Mouse (Mus musculus): ENCODE measurements around the gene Hpse.

Gene Hpse

DNA sequence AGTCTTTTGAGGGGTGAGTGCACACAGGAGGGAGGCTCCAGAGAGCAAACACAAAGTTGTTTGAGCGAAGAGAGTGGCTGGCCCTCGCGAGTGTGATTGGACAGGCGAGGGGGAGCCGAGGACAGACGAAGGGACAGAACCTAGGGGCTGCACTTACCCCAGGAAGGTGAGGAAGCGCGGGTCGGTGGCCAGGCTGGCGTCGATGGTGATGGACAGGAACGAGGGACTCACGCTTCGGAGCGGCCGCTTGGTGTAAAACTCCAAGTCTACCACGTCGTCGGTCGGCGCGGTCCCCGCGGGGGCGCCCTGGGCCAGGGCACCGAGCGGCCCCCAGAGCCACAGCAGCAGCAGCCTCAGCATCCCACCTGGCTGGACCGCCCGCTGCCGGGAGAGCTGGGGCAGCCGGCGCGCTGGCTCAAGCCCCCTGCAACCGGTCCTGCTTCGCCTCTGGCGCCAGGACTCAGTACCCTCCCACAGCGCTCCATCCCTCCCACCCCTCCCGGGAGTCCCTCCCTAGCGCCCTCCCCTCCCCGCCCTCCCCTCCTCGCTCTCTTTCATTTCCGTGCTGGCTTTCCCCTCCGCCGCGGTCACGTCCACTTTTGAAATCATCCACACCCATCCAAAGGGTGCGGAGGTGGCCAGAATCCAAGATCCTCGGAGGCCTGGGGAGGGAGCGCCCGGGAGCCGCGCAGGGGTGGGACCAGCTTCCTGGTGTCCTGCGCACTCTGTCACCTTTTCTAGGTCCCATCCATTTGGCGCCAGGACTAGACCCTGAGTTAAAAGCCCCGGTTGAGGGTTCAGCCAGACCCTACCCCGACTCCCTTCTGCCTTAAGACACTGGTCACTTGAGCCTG, at the start of gene Hpse:
TSS of gene Hpse (minus strand) at position 482 of the 854 bp plus-strand sequence.
- no peak for DNase-seq (ENCODE audit: low spot score)

DNA sequence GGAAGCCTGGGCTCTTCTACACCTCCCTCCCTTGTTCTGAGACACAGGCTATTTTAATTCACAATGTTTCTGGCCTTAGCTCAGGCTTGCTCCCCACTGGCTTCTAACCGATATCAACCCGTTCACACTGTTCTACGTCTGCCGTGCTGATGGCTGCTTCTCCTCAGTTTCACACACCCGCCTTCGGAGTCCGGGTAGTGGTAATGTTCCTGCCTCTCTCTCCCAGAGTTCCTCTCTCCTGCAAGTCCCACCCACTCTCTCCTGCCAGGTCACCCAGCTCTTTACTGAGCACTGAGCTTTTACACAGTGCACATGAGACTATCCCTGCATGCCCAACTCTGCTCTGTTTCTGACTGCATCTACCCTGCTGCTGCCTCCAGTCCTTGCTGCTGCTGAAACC, 46.5 kb upstream of the Hpse start:
- no peak for DNase-seq (ENCODE audit: low spot score)

DNA sequence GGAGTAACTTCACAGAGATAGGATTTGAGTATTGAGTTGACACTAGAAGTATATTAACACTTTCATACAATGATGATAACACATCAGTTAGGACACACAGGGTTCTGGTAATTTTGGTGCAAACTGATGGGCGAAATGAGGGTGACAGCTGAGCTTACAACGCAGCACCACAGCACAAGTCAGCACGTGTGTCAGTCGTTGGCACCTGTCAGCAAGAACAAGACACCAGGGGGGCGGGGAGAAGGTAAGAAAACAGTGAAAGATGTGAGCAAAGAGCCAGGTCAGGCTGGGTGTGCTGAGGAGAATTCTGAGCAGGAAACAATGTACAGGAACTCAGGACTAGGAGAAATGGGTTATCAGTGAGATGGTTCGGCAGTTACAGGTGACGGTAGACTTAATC, 42.2 kb upstream of the Hpse start:
- DNase-seq (ENCODE audit: low spot score): no peak

DNA sequence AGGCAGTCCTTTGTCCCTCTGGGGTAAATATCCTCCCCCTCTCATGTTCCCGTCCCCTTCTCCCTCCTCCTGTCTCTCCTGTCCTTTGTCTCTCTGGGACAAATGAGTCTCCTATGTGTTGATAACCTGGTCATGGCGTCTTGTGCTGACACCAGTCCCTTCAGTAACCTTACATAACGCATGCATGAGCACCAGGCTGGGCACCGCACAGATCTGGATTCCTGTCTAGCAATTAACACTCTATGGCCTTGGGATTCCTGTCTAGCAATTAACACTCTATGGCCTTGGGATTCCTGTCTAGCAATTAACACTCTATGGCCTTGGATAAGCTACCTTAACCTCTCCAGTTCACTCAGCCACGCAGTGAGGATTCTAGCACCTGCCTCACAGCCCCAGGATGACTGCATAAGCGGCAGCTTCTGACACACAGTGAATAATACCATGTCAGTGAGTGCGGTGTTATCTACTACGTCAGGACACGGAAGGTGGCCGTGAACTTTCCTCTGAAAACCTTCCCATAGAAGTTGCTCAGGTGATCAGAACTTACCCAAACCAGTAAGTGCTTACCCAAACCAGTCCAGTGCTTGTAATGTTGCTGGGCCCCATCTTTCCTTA, 40.6 kb upstream of the Hpse start:
- DNase-seq (ENCODE audit: low spot score): no peak

DNA sequence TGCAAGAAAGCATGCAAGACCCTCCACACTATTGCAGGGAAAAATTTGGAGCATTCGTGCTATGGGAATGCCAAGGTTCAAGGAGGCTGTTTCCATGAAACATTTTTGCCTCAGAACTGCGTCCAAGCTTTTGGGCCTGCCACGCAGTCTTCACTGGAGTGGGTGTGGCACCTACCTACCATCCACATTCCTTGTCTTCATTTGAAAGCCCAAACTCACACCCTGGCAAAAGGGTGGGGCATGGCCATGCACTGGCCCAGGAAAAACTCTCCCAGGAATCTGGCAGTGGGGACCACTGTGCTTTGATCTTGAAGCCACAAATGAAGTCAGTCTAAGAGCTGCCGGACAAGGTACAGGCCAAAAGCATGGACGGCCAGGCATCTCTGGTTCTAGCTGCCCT, 38.6 kb upstream of the Hpse start:
- no peak for DNase-seq (ENCODE audit: low spot score)

DNA sequence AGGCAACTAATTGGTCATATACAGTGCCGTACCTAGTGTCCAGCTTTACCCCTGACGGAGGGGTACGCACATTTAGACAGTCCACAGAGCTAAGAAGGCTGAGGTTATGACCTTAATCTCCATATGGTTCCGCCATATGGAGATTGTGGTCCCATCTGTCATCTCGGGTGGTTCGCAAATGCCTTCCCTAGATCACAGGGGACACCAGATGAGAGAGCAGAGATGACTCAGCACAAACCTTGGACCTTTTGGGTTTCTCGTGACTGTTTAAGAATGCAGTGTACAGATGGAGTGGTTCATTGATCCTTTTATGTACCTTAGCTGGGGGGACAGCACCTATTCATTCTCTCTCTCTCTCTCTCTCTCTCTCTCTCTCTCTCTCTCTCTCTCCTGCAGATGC, 33.9 kb upstream of the Hpse start:
- no peak for DNase-seq (ENCODE audit: low spot score)

DNA sequence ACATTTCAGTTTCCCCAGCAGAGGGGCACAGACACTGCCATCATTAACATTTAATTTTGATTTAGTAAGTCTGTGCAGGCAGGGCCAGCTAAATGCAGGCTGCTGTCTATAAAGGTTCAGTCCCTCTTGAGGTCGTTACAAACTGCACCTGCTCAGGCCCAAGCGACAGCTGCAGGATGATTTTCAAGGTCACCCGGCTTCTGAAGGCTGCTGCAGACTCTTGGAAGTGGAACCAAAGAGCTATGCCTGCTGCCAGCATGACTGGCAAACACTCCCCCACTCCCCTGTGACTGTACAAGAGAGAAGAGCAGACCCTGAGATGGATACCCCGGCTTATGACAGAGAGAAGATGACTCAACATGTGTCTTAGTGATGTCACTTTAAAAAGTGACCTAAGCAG, 32.1 kb upstream of the Hpse start:
- DNase-seq (ENCODE audit: low spot score): no peak

DNA sequence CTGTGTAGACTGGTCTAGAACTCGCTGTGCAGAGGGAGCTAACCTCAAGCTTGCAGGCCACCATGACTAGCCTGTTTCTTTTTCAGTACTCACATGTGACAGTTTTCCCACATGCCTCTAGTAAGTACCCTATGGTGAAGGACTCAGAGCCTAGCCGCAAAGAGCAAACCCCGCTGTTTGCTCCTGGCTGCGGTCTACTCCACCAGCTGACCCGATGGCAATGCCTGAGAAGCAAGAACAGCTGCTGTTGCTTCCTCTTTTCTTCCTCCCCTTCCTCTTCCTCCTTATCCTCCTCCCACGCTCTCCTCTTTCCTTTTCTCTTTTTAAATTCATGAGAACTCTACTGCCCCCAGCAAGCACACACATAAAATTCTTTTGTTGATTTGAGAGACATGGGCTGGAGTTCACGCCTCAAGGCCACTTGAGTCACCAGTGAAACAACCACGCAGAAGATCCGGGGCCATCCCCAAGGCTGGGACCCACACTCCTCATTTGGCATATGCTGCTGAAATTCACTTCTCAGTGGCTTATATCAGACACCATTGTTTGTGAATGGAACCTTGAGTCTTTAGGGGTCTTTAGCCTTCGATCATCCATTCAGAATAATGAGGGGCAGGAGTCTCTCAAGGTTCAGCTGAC, 31.2 kb upstream of the Hpse start:
- DNase-seq (ENCODE audit: low spot score): no peak

DNA sequence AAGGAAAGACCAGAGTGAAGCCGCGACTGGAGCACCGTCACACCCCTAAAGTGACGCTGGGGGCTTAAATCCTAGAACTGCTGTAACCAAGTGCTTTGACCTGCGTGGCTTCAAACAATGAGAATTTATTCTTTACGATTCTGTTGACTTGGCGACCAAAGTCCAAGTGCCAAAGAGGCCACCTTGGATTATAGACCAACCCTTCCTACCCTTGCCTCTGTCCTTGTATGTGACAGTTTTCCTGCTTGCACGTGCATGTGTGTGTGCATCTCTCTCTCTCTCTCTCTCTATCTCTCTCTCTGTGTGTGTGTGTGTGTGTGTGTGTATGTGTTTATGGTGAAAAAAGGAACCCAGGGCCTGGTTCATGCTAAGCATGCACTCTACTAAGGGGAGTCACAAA, 19.3 kb upstream of the Hpse start:
- DNase-seq (ENCODE audit: low spot score): no peak

DNA sequence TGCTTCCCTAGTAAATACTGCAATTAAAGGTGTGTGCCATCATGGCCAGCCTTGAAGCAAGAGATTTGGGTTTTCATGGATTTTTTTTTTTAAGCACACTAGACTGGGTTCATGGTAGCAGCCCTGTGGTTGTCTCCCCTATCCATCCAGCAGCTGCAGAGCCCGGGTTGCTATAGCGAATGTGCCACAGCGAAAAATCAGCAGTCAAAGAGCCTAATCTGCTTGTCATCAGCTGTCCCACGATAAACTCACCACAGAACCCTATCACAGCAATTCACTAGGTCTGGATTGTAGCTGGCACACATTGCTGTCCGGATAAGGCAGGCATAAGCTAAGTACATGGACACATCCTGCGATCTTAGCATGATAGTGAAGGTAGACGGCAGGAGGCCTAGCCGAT, 17.4 kb upstream of the Hpse start:
- no peak for DNase-seq (ENCODE audit: low spot score)

DNA sequence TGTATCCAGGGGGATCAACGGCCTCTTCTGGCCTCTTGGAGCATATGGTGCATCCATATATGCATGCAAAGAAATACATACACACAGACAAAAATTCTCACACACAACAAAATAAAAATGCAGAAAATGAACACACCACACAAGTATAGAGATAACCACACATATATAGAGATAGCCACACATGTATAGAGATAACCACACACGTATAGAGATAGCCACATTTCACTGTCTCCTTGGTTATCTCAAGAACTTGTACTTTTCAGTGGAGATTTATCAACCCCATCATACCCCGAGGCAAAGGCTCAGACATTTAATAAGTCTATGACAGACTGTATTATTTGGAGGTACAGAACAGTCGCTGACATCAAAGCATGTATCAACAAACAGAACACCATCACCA, 15.0 kb upstream of the Hpse start:
- DNase-seq (ENCODE audit: low spot score): no peak

DNA sequence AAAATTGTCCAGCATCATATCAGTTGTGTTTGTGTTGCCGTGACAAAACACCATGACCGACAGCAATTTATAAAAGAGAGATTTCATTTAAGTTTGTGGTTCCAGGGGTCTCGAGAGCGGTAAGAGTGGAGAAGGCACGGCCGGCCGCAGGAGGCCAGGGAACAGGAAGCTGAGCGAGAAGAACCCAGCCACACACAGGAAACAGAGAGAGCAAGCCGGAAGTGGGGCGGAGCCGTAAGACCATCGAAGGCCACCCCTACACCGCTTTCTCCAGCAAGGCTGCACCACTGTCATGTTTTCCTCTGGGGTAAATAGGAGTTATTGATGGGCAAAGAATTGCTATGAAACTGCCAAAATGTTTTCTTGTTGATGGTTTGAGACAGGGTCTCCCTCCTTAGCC, 9.2 kb upstream of the Hpse start:
- DNase-seq (ENCODE audit: low spot score): no peak

DNA sequence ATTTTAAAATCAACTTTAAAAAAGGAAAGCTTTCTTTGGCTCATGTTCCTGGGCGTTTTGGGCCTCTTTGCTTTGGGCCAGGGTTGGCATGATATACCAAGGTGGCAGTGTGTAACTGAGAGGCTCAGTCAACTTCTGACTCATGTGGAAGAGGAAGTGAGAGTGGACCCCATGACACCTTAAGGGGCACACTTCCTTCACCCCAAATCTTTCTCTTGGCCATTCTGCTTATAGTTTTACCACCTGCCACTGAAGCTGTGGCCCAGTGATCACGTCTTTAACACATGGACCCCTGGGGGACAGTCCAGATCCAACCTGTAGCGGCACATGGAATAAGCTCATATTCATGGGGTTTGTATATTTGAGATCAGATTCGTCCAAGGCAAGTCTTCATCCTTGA, 6.5 kb upstream of the Hpse start:
- no peak for DNase-seq (ENCODE audit: low spot score)

DNA sequence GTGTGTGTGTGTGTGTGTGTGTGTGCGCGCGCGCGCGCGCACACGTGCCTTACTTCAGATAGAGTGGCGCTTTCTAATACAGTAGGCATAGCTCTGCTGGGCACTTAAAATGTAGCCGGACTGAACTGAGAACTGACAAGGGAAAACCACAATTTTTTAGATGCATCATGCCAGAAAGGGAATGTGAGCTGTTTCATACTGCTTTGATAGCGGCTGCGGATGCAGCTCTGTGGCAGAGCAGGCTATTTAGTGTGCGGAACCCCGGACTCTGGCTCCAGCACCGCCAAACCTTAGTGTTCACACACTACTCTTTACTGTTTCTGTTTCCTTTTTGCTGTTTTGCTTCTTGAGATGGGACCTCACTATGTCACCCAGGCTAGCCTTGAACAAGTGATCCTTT, 2.8 kb downstream of the Hpse start:
- DNase-seq (ENCODE audit: low spot score): no peak

DNA sequence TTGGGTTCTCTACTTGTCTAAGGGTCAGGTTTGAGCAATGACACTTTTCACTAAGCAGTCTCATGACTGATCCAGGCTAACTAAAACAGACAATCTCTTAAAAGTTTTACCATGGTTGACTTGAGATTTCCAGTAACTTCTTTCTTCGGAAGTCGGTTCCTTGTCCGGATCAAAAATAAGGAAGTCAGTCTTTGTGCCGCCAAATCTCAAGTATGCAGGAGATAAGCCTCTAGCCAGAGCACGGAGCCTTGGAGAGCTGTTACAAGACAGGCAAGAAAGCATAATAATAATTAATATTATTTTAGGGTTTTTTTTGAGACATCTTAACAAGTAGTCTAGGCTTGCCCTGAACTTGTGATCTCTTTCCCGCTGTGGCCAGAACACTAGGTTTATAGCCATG, 8.3 kb downstream of the Hpse start:
- DNase-seq (ENCODE audit: low spot score): no peak

DNA sequence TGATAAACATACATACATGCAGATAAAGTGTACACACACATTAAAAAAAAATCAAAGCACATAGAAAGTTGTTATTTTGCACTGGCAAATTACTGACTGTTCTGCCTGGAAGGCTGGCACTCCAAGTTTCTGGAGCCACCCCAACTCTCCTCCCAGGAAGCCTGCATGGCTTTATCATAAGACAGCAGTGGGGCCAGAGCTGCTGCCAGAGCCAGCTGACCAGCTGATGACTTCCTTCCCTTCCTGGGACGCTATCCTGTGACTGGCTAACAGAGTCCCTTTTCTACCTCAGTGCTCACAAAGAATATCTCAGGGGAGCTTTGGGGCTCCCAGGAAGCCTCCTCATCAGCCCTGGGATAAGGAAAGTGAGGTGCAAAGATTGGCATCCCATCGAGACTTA, 9.5 kb downstream of the Hpse start:
- no peak for DNase-seq (ENCODE audit: low spot score)

DNA sequence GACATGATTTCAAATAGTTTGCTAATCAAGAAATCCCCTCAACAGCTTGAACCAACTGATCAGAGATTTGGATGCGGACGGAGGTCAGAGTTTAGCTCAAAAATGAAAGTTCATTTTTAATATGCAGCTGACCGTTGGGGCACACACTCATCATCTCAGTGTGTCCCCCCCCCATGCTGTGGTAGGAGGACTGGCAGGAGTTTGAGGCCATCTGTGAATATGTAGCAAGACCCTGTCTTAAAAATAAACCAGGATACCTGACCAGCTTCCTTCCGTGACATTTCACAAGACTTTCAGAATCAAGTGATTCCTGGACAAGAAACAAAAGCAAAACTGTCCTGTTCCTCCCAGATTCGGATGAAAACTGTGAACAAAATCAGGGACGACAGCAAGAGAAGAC, 10.5 kb downstream of the Hpse start:
- no peak for DNase-seq (ENCODE audit: low spot score)

DNA sequence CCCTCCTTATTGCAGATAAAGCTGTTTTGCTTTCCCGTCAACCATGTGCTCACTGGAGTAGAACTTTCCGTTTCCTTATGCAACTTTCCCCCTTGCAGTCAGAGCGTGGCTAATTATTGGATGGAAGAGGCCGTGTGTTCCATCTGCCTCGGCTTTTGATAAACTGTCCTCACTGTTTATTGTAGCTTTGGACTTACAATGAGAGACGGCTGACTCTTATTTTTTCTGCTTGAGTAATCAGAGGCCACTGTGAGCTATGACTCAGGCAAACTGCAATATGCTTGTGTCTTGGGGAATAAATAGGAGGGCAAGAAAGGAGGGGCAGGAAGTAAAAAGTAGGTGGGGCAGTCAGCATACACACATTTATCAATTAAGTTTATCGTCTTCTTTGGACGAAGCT, 12.8 kb downstream of the Hpse start:
- DNase-seq (ENCODE audit: low spot score): no peak

DNA sequence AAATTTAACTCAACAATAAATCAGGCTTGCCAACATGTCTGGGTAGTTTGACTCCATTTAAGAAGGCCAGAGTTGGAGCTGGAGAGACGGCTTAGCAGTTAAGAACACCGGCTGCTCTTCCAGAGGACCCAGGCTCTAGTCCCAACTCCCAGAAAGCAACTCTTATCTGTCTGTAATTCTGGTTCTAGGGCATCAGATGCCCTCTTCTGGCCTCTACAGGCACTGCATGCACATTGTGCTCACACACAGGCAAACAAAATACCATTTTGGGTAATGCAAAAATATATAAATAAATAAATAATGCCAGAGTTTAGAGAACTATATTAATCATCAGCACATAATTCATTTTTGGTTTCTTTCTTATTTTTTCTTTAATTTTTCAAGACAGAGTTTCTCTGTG, 15.2 kb downstream of the Hpse start:
- DNase-seq (ENCODE audit: low spot score): no peak

DNA sequence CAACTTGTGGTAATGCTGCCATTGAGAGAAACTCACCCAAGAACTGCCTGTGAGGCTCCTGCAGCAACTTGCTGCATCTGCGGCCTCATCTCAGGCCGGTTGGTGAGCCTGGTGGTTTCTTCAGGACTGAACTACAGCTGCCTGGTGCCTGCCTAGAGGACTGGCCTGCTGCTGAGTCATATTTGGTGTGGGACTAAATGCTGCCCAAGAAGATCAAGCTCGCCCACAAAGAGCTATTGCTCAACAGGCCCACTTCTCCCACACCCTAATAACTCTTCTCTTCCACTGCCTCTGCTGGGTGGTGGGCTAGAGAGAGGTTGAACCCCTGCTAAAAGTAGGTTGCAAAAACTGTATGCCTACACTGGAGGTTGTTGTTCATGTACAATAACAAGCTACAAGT, 17.2 kb downstream of the Hpse start:
- no peak for DNase-seq (ENCODE audit: low spot score)

DNA sequence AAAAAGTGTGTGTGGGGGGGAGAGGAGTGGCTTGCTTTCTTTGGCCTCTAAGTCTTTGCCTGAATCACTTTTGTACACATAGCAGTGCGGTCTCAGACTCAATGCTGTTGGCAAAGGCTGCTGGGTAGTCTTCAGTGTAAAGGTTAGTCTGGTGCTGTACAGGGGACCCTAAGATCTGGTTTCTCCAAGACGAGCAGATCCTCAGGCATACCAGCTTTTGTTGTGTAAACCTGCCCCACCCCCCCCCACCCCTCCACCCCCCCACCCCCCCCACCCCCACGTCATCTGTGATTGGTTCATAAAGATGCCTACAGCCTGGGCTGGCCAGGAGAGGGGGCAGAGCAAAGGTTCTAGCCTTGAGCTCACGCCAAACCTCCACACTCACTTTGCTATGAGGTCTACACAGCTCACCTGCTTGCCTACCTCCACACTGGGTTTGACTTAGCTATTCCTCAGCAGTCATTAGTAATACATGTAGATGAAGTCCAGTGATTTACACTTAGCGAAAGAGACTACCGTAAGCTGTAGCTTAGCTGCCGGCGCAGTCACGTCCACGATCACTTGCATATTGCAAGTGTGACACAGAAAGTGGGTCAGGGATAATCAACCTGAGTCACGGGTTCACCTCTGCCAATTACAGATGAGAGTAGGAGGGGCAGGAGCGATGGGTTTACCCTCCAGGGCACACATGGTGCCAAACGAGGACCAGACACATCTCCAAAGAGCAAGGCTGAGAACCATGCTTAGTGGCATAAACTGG, 18.5 kb downstream of the Hpse start:
- DNase-seq (ENCODE audit: low spot score): no peak

DNA sequence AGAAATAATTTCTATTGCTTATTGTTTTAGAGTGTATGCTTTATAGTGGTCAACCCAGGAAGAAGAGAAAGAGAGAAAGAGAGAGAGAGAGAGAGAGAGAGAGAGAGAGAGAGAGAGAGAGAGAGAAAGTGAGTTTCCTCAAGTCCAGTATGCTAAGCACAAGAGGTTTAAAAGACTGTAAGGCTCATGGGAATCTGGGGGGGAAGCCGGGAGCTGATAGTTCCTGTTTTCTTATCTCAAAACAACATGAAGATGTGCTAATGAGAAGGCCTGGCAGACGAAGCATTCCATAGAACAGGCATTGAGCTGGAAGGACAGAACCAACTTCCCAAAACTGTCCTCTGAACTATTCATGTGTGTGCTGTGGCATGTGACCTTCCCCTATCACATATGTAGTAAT, 21.6 kb downstream of the Hpse start:
- no peak for DNase-seq (ENCODE audit: low spot score)

DNA sequence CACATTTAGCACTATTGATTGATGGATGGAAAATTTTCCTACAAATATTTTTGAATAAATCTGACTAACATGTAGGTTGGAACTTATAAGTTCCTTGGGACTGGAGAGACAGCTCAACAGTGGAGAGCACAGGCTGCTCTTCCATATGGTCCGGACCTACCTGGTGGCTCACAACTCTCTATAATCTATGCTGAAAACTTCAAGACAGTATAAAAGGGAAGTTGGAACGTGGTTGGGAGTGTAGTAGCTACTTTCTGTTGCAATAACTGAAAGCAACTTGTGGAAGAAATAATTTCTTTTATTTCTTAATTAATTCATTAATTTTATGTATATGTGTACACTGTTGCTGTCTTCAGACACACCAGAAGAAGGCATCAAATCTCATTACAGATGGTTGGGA, 22.1 kb downstream of the Hpse start:
- no peak for DNase-seq (ENCODE audit: low spot score)

Data from left cerebral cortex, adult 11 months (tissue).